Mouse (Mus musculus) embryonic fibroblast, embryonic 13.5 days (primary cell): ENCODE measurements around the gene Gm10188. TPM values are rescaled to one million over a fixed set of nuclear protein-coding genes. Genes with fewer than 3 reads are reported as not detected.

Experiments used
- H3K27ac ChIP-seq: 2 replicates; pipeline ENCODE4 v1.5.1; 2012; ENCODE audit warnings: low read length, control low read depth, inconsistent platforms; ENCODE audit not compliant: insufficient read depth
- H3K4me1 ChIP-seq: 2 replicates; pipeline ENCODE4 v1.6.1; 2011; ENCODE audit warnings: low read length; ENCODE audit not compliant: control insufficient read depth, insufficient read depth
- H3K4me3 ChIP-seq: 2 replicates; pipeline ENCODE4 v1.5.1; 2011; ENCODE audit warnings: mild to moderate bottlenecking, control low read depth, low read length; ENCODE audit not compliant: insufficient read depth
- CTCF ChIP-seq: IDR thresholded peaks from 2 replicates; pipeline ENCODE4 v1.5.1; 2011; ENCODE audit warnings: mild to moderate bottlenecking, control low read depth, low read length, moderate library complexity, borderline replicate concordance; ENCODE audit not compliant: insufficient read depth
- POLR2A ChIP-seq: IDR thresholded peaks from 2 replicates; pipeline ENCODE4 v1.6.1; 2011; ENCODE audit warnings: low read depth, mild to moderate bottlenecking, control low read depth, low read length, moderate library complexity
- polyA plus RNA-seq: library from polyadenylated mRNA; stranded (reverse); fragments of >200 nt; gene quantifications from 2 replicates; pipeline ENCODE4 v1.2.4, GENCODE M21; 2011; ENCODE audit warnings: low read depth; ENCODE audit not compliant: missing spikeins, insufficient read length

Gm10188 gene
- polyA plus RNA-seq, 1 experiment = not detected

GRCm38 (mm10) chr1:132231470-132232274 is 2.1 kb upstream of the Gm10188 start:
- Histone ChIP-seq H3K4me1 (peaks cover 7% of the 10 kb centered on the region; the same call in 1 of the 2 replicates), H3K4me3 (no peak overlapping the region), H3K27ac (no peak overlapping the region)
- TF ChIP-seq CTCF (no peak), POLR2A (no peak)

DNA sequence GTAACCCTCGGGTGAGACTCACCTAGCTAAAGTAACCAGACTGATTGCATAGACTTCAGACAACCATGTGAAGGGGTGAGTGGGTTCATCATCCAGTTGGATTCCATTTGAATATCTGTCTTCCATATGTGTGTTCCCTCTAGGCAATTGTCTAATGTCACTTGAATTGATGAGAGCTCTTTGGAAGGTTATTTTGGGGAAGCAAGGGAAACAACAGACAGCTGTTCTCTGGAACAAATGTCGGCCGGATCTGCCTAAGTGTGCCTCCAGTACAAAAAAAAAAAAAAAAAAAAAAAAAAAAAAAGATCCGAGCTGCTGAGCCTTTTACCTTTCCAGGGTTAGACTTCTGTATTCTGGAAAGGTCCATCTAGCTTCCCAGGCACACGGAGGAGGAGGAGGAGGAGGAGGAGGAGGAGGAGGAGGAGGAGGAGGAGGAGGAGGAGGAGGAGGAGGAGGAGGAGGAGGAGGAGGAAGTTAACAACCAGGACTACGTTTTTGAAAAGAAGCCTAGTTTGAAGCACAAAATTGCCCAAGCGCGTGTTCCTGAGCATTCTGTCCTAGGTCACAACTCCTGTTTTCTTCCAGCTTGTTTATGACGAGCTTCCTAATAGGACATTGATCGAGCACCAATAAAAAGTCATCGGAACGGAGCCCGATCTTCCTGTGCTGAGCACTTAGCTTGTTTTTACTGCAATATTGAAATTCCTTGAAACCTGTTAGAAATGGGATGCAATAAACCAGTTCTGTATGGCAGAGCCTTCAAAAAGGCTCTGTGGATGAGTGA is 3.1 kb downstream of the Gm10188 start:
- no peak for TF ChIP-seq CTCF
- no peak for TF ChIP-seq POLR2A
- Histone ChIP-seq H3K4me1 (no peaks in the 10 kb centered on the region), H3K27ac (no peak overlapping the region), H3K4me3 (no peak overlapping the region)

DNA sequence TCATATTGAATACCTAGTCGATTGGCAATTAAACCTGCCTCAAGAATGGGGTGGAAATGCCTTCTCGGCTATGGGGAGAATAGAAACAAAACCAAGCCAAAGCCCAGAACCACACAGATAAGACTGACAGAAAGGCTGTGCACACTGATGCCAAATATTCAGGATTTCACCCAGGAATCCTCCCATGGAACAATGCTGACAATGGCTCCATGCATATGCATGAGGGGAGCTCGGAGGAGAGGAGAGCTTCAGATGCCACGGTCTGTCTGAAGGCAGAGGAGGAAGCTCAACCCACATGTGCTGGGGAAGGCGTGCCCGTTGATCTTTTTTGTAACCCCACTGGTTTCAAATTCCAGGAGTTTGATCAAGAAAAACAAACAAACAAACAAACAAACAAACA is 7.4 kb downstream of the Gm10188 start:
- TF ChIP-seq POLR2A (no peak), CTCF (no peak)
- no peak overlapping the region for H3K4me3 ChIP-seq
- H3K4me1 ChIP-seq = no peaks in the 10 kb centered on the region
- H3K27ac ChIP-seq = no peak overlapping the region

DNA sequence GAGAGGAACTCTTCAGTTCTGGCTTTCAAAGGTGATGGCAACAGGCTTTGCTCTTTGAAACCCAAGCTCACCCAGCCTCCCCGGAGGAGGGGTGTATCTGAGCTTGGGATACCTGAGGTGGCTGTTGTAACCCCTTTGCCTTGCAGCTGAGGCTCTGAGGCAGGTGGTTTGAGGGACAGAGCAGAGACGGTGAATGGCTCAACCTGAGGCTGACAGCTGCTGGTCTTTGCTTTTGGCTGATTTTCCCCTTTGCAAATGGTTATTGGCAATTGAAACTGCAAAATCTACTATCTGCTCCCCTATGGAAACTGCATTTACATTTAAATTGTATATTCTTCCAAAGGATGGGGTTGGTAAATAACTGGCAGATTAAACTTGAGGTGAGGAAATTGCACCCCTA is 7.9 kb downstream of the Gm10188 start:
- no peaks in the 10 kb centered on the region for H3K4me1 ChIP-seq
- TF ChIP-seq POLR2A (no peak), CTCF (no peak)

GRCm38 (mm10) chr1:132216276-132216675 is 13.3 kb downstream of the Gm10188 start:
- 0 out of 2 replicates have a peak, but pooled peaks cover under 1% of the 10 kb centered on the region for H3K4me1 ChIP-seq
- H3K4me3 ChIP-seq = no peak overlapping the region
- H3K27ac ChIP-seq = no peak overlapping the region

More for the DNA sequence above, 7.9 kb downstream of the Gm10188 start:
- Histone ChIP-seq H3K27ac (no peak overlapping the region), H3K4me3 (no peak overlapping the region)

GRCm38 (mm10) chr1:132213076-132213475 is 16.5 kb downstream of the Gm10188 start:
- H3K27ac ChIP-seq = no peak overlapping the region
- H3K4me1 ChIP-seq = peaks cover 6% of the 10 kb centered on the region
- H3K4me3 ChIP-seq = no peak overlapping the region
- TF ChIP-seq POLR2A = no peak
- no peak for TF ChIP-seq CTCF

More at GRCm38 (mm10) chr1:132216276-132216675, 13.3 kb downstream of the Gm10188 start:
- TF ChIP-seq POLR2A = no peak
- TF ChIP-seq CTCF = no peak

DNA sequence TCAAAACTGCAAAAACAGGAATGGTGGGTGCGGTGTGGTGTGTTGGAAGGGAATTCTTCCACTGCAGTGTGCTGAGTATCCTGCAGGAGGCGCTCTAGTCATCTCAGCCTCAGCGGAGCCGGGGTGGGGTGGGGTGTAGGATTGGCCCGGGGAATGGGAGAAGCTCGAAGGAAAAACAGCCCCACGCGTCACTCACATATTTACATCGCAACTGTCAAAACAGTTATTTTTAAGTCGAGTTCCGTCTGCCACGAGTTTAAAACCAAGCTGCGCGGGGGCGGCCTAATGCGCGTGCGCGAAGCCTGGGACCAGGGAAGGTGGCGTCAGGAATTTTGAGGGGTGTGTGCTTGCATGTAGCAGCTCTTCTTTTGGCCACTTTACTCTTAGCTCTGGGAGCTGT is 17.3 kb downstream of the Gm10188 start:
- no peak for TF ChIP-seq POLR2A
- TF ChIP-seq CTCF = peak; percentile 67
- Histone ChIP-seq H3K4me1 (peaks cover 11% of the 10 kb centered on the region), H3K27ac (no peak overlapping the region), H3K4me3 (peak overlapping the region; percentile 20)

- Histone ChIP-seq H3K4me3 (no peak overlapping the region), H3K4me1 (peaks cover 16% of the 10 kb centered on the region), H3K27ac (no peak overlapping the region)
- TF ChIP-seq POLR2A (no peak), CTCF (no peak)
Observed at GRCm38 (mm10) chr1:132211672-132212071, 17.9 kb downstream of the Gm10188 start.

GRCm38 (mm10) chr1:132210922-132211321 is 18.6 kb downstream of the Gm10188 start:
- TF ChIP-seq POLR2A (no peak), CTCF (peak; percentile 49; the same call in 1 of the 2 replicates)
- Histone ChIP-seq H3K4me3 (no peak overlapping the region), H3K27ac (no peak overlapping the region), H3K4me1 (peaks cover 22% of the 10 kb centered on the region)
